Mouse (Mus musculus) layer of hippocampus, adult 9-11 months (tissue): ENCODE data around the gene Gadd45a.

Source experiments
- DNase-seq: peaks from one replicate; pipeline ENCODE4 v3.0.0; 2022

The Gadd45a gene

DNA sequence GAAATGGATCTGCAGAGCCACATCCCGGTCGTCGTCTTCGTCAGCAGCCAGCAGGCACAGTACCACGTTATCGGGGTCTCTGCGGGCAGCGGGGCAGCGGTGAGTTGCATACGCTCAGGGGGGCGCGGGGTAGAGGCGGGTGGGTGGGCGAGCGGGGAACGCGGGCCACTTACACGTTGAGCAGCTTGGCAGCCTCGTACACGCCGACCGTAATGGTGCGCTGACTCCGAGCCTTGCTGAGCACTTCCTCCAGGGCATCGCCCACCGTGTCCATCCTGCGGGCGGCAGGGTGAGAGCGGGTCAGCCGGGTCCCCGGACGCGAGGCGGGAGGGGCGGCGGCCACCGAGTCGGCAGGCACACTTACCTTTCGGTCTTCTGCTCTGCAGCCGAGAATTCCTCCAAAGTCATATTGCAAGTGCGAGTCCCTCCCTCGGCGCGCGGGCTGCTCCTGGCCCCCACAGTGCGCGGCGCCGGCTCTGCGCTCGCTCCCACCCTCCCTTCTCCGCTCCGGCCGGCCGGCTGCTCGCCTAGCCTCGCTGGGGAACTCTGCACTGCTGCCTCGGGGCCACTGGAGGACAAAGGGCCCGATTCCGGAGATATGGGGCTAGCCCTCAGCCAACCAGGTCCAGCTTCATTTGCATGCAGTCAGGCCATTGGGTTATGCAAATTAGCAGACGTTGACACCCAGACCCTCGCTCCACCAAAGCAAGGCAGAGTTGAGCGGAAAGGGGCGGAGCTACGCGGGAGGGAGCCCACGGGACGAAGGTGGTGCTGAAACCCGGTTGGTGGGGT is at the start of gene Gadd45a:
Gene Gadd45a (minus strand): TSS at position 621 of the 792 bp plus-strand sequence.
- peak; percentile 95 for DNase-seq

DNA sequence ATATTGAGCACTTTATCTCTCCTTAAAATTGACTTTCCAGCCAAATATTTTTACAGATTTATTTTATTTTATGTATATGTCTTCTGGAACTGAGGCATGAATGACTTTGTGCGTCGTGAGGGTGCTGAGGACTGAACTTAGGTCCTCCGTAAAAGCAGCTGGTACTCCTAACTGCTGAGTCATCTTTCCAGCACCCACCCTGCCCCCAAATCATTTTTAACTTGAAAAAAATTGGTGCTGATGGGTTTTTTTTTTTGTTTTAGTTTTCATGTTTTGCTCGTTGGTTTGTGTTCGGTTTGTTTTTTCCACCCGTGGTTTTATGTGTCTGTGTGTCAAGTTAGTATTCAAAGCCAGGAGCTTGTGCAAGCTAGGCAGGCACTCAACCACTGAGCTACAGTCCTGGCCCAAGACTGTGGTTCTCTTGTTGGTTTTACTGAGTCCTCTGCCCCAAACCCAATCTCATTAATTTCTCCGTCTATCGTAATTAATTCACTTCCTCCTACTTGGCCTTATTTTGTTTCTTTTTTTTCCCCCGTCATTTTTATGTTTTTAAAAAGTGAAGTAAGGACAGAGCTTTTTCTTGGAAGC is 48.7 kb upstream of the Gadd45a start:
- no peak for DNase-seq

DNA sequence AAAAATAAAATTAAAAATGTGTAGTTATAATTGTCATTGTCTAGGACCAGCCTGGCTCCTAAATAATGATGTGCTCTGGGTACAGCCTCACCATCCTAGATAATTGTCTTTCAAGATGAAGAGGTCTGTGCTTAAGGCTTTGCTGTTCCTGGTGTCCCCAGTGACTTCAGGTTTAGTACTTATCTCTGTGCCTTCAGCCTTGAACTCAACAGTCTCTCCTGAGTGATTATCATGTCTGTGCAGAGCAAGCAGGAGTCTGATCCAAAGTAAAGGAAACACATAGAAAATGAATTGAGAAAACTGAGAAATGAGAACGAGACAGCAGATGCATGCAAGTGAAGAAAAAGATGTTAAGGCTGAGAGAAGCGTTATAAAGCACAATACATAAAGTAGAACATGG is 47.2 kb upstream of the Gadd45a start:
- no peak for DNase-seq

DNA sequence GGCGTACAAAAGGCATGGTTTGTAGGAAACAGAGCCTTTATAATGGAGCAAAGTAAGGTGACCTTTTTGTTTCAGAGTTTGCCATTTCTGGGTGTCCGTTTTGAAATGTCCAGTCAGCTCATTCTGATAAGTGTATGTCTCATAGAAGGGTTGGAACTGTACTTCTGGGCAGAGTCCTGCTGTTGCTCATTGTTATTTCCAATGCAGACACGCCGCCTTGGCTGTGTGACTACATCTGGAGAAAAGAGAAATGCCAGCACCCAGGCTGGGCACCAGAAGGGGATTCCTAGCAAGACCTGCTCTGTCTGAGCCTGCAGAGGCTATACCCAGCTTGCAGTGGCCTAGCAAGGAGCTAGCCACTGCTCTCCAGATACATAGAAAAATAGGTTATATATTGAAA is 43.9 kb upstream of the Gadd45a start:
- DNase-seq = no peak

DNA sequence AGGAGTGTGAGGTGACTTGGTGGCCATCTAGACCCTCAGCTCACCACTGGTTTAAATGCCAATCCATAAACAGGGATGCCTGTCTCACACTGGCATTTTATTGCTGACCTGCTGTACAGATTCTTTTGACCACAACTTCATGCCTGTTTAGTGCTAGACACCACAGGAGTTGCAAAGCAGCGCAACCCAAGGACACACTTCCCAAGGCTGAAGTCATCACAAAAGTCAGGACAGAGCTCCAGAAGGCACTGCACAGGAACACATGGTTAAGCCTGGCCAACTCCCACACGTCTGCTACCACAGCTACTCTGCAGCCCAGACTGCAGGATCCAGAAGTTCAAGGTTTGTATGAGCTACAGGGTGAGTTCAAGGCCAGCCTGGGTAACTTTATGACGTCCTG is 40.8 kb upstream of the Gadd45a start:
- no peak for DNase-seq

DNA sequence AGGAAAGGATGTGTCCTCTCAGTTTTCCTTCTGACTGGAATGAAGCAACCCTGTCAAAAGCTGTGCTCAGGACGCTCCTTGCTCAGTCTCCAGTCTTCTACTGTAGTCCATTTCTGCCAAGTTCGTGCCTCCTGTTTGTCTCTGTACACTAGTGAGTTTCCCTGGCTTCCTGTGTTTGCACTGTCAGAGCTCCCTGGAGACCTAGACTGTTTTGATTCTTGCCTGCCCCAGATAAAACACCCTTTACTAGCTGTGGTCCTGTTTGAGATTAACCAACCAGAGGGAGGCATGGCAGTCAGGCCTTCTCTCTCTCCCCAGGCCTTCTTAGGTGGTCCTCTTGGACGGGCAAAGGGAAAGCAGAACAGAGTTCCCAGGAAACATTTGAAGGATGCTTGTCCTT is 40.2 kb upstream of the Gadd45a start:
- DNase-seq = no peak

DNA sequence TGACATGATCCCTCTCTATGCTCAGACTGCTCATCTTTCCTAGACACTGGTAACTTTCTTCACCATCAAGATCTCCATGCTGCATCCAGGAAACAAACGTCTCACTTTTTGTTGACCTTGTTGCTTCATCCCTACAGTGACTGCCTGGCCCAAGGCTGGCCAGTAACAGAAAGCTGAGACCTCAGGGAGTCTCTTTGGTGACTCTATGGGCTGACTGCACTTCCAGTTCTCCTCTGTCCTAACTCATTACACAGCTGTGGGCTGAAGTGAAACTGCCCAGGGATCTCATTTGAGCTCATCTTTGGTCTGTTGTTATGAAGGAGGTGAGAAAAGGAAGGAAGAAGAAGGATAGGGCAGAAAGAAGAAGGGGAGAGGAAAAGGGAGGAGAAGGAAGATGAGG is 39.1 kb upstream of the Gadd45a start:
- no peak for DNase-seq

DNA sequence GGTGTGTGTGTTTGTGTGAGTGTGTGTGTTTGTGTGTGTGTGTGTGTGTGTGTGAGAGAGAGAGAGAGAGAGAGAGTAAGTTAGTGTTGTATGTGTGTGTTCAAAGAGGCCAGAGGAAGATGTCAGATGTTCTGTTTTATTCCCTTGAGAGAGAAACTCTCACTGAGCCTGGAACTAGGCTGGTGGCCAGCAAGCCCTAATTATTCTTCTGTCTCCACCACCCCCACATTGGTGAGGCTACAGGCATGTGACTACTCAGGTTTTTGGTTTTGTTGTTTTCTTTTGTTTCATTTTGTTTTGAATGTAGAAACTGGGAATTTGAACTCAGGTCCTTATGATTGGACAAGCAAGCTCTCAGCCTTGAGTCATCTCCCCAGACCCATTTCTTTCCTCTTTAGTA is 37.6 kb upstream of the Gadd45a start:
- no peak for DNase-seq

DNA sequence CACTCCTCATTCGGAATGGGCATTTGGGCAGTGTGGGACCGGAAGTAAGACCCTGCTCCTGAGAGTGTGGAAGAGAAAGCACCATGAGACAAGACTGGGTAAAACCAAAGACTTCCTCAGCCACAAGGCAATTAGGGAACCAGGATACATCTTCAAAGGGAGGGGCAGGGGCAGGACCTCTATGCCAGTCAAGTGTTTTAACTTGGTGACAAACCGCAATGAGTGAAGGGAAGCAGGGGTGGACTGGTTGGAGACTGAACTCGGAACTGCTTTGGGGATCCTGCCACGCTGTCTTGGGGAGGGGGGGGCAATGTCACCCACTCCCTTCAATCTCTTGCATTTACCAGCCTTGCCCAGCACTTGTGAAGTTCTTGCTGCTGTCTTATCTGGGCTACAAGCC is 36.7 kb upstream of the Gadd45a start:
- no peak for DNase-seq

DNA sequence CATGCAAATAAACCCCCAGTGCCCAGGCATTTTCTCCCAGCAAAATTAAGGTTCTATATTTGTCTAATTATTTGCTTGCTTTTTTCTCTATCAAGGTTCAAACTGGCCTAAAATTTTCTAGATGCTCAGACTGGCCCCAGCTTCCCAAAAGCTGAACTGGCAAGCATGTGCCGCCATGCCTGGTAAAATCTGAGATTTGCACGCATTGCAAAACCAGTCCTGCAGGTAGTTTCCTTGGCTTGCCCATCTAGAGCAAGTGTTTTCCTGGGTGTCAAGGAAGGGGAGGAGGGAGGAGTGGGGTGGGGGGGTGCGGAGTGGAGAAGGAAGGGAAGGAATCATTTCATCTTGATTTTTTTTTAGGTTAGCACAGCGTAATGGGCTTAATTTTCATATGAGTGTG is 36.2 kb upstream of the Gadd45a start:
- DNase-seq = no peak

DNA sequence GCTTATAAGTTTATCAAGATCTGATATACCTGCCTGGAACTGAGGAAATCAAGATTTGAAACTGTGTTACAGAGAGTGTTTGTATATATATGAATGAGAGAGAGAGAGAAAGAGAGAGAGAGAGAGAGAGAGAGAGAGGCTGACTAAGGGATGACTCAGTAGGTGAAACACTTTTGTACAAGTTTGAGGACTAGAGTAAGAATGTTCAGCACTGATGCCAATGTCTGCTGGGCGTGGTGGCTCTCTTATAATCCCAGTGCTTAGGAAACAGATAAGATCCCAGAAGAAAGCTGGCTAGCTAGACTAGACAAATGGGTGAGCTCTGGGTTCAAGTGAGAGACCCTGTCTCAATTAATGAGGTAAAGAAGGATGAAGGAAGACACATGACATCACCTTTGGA is 34.4 kb upstream of the Gadd45a start:
- no peak for DNase-seq

DNA sequence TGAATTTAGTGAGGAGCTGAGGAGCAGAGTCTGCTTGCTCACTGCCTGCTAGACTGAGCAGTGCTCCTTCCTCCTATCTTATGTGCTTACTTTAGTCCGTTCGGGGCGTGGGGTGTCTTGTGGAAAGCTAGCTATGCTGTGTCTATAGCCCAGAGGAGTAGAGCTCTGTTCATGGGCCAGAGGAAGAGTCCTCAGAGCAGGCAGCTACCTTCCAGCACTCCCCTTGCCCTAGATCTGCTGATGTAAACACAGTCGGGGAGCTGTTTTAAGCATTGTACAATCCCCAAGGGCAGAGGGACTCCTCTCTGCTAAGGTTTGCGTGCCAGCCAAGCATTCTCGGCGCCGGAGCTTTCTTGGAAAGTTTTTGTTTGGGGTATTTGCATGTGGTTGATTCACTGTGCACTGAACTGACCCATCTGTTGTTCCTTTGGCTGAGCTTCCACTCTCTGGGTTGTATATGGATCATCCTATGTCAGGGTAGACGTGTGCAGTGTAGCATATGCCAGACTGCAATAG is 32.6 kb upstream of the Gadd45a start:
- no peak for DNase-seq

DNA sequence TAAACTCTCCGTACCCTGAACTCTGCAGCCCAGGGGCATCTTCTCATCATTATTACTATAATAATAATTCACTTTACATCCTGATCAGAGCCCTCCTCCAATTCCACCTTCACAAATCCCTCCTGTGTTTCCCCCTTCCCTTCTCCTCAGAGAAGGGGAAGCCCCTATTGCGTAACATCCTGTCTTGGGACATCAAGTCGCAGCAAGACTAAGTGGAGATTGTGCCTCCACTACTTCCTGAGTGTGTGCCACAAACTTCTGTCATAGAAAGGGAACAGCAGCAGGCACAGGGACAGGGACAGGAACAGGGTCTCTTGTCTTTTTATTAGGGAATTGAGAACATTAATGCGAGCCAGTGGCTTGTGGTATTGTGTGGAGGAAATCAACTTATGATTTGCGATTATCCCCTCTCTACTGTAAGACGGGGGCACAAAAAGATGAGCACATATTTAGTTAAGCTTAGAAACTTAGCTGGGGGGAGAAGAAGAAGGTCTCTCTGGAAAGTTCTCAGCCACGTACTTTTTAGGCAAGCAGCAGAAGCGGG is 32.0 kb upstream of the Gadd45a start:
- peak; percentile 14 for DNase-seq

DNA sequence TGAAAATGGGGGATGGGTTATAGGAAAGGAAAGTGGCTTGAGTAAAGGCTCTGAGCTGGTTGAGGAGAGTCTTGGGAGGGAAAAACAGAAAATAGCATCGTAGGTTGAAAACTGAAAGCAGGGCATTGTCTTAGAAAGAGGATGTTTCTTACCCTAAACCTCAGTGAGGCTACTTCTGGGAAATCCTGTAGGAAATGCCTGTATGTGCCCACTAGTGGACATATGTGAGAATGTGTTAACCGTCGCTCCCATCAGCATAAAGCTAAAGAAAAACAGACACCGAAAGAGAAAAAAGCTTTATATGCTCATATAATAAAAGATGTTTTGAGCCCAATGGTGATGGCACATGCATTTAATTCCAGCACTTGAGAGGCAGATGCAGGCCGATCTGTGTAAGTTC is 22.8 kb upstream of the Gadd45a start:
- no peak for DNase-seq

DNA sequence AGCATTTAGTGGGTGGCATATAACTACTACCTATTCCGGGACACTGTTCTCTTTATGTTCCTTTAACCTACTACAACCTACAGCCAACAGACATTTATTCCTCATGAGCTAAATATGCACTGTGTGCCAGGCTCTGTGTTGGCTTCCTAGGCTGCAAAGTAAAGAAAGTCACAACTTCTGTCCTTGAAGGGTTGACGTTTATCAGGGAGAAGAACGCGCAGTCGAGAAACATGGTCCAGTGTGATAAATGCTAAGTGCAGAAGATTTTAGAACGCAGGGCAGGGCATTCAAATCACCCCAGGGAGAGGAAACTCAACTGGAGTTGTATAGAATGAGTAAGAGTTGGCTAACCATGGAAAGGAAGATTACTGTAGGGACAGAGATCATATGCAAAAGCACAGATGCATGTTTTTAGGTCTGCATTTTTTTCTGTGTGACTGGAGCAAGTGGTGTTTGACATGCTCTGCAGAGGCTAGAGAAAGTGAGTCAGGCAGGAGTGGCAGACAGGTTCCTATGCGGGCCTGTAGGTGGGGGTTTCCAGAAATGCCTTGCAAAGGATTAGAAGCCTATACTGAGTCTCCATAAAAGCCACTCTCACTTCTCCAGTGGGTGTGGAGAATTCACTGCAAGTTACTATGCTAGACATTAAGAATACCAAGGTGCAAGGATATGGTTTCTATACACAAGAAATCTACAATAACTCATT is 20.9 kb upstream of the Gadd45a start:
- DNase-seq = no peak

DNA sequence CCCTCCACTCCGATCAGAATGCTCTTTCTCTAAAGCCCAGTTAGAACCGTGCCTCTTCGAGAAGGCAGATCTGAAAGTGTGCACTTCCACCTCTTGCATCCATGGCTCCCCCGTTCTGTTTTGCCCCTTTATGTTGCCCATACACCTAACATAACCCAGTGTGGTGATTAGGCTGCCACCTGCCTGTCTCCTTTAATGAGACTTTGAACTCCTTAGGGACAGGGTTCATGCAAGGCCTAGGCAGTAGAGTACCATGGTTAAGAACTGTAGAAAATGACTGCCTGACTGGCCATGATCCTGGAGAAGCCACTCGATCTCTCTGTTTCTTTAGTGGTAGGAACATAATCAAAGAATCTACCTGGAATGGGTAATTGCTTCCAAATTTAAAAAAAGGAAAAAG is 20.3 kb upstream of the Gadd45a start:
- no peak for DNase-seq

DNA sequence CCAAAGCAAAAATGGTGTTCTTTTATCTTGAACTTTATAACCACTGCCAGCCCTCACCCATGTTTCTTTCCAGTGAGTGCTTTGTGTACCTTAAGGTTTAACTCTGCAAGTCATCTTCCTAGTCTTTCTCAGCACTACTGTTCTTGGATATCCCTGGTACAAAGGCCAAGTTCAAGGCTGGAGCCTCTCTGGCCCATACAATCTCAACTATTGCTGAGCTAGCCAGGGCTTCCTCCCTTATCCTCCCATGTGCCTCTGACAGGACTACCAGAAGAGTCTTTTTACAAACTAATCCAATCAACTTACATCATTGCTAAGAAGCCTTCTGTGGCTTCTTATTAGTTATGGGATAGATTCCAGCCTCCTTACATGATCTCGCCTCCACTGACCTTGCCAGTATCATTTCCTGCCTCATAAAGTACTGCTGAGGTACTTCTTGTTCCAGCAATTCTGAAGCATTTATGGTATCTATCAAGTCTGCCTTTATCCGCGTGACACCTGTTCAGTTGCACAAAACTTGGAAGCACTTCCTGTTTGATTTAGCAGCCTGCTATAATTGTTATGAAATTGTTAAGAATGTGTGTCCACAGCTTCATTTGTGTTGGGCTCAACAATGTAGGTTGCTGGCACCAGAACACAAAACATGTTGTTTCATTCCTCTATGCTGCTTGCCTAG is 19.8 kb upstream of the Gadd45a start:
- DNase-seq = no peak

DNA sequence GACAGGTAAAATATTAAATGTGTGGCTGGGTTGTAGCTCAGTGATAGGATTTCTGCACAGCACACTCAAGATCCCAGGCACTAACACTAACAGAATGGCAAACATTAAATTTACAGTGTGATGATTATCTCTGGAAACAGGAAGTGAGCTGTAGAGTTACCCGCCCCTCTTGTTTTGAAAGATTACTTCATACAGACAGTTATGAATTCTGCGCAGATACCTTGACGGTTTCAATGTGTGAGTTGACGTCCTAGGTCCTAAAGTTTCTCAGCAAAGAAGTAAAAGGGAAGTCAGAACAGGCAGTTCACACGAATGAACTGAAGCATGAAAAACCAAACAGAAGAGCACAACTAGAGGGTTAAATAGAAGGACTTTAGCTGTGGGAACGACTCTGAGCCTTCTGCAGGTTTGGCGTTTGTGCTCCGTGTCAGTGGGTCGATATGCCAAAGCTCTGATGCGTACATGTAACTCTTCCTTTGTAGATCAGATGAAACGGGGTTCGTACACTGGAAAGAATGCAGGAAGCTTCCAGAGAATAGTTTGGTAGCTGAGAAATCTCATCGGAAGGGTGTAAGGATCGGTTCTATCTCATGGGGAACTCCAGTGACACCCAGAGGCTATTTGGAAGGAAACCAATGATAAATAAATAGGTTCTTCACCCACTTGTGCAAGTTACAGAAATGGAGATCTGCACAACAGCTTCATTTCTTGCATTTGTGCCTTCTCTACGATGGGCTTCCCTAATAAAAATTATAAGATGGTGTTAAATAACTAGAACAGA is 19.0 kb upstream of the Gadd45a start:
- DNase-seq = no peak

DNA sequence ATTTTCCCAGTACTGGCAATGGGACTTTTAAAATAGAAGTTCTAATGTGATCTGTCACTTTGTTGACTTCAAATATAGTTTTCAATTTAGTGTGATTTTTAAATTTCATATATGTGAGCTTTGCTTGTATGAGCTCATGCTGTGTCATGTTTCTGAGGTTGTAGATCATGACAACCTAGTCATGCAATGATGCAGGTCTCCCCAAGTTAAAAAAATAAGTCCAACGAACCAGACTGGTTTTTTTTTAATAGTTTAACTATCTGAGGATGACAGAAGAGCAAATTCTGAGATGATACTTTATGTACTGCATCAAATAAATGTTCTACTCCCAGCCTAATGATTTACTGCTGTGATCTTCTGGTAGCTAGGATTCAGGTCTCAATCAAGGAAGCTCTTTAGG is 12.8 kb upstream of the Gadd45a start:
- DNase-seq = no peak

DNA sequence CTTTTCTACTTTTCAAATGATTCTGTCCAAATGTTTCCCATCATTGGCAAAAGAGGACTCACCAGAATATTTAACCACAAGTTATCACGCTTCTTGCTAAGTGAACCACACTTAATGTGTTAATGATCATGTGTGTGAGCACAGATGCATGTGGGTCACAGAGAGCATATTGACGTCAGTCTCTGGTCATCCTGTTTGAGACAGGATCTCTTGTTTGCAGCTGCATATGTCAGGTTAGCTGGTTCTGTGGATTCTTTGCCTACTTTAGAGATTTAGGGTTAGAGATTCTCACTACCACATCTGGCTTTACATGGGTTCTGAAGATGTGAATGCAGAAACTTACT is 12.4 kb upstream of the Gadd45a start:
- DNase-seq = no peak

DNA sequence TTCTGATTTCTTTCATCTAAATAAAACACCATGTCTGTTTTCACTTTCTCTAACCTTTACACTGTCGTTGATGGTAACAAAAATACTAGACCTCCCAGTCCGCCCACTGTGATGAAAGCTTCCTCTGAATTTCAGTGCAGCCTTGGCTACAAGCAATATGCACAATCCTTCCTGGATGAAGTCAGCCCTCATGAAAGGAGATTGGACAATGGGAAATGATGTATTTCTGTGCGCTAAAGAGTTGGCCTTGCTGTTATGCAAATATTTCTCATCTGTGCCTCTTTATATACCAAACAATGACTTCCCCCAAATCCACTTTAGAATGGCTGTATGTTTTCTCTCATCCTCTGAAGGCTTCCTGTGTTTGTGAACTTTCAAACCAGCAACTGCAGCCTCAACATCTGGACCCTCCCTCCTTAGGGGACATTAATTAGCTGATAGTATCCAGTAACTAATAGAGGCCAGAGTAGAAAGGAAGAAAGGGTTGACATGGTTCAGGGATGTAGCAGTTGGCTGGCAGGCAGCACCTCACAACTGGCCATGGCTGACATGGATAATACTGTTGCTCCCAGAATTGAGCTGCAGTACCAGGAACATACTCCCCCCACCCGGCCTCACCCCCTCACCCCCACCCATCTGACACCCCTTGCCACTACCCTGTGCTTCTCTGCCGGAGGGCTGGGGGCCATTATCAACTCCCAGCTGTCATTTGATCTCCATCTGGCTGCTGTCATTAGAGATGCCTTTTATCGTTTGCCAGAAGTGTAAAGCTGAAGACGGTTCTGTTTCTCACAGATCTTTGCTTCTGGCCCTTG is 11.8 kb upstream of the Gadd45a start:
- no peak for DNase-seq
